Mouse (Mus musculus) heart, postnatal 0 days (tissue): ENCODE measurements around the gene Rnase11. TPM values are rescaled to one million over a fixed set of nuclear protein-coding genes. Genes with fewer than 3 reads are reported as not detected.
A peak's percentile ranks its signal among the peaks of the same experiment; 100 is the strongest.

Source experiments
- ATAC-seq: fragments of 200-750 bp; cut with Nextera tagmentation; 2 replicates; pipeline ENCODE4 v1.8.0; 2017; ENCODE audit warnings: low read depth, moderate number of reproducible peaks, moderate library complexity; ENCODE audit not compliant: insufficient read depth
- DNase-seq: peaks from one replicate; pipeline ENCODE4 v3.0.0-alpha.2; 2016; ENCODE audit warnings: low spot score
- H3K27ac ChIP-seq: fragments of 300-500 bp; sonication (generic); 2 replicates; pipeline ENCODE4 v1.5.1; 2014; ENCODE audit warnings: low read depth, mild to moderate bottlenecking
- H3K27me3 ChIP-seq: fragments of 300-500 bp; sonication (generic); 2 replicates; pipeline ENCODE4 v1.6.1; 2014; ENCODE audit warnings: low read length, mixed read lengths; ENCODE audit not compliant: control insufficient read depth, insufficient read depth
- H3K36me3 ChIP-seq: fragments of 300-500 bp; sonication (generic); replicated peaks from 2 replicates; pipeline ENCODE4 v1.6.1; 2014; ENCODE audit warnings: low read length, mixed read lengths; ENCODE audit not compliant: control insufficient read depth, insufficient read depth
- H3K4me1 ChIP-seq: fragments of 300-500 bp; sonication (generic); 2 replicates; pipeline ENCODE4 v1.6.1; 2014; ENCODE audit warnings: antibody characterized with exemption; ENCODE audit not compliant: control insufficient read depth, insufficient read depth
- H3K4me2 ChIP-seq: fragments of 300-500 bp; sonication (generic); 2 replicates; pipeline ENCODE4 v1.6.1; 2014; ENCODE audit warnings: low read depth, mild to moderate bottlenecking, low read length, moderate library complexity
- H3K4me3 ChIP-seq: fragments of 300-500 bp; sonication (generic); 2 replicates; pipeline ENCODE4 v1.5.1; 2014; ENCODE audit warnings: low read depth, low read length
- H3K9ac ChIP-seq: fragments of 300-500 bp; sonication (generic); replicated peaks from 2 replicates; pipeline ENCODE4 v1.6.1; 2014; ENCODE audit warnings: low read depth, low read length, mixed read lengths
- H3K9me3 ChIP-seq: fragments of 300-500 bp; sonication (generic); replicated peaks from 2 replicates; pipeline ENCODE4 v1.6.1; 2016; ENCODE audit warnings: low read length; ENCODE audit not compliant: control insufficient read depth
- CTCF ChIP-seq: IDR thresholded peaks from 2 replicates; pipeline ENCODE4 v1.5.1; 2016; ENCODE audit warnings: antibody characterized with exemption, control low read depth, low read depth
- EP300 ChIP-seq: IDR thresholded peaks from 2 replicates; pipeline ENCODE4 v1.6.1; 2016; ENCODE audit warnings: antibody characterized with exemption, low read depth
- WGBS: fragments of 180-500 bp; shearing (Covaris S2); extraction: QIAGEN DNeasy Blood & Tissue Kit; methylation state at CpG from one replicate; pipeline ENCODE4 v1.1.7; 2014; 5-methylcytosine and 5-hydroxymethylcytosine counted together
- polyA plus RNA-seq: library from polyadenylated mRNA; unstranded; fragments of >200 nt; fragmentation: Nextera tagmentation; extraction: Ambion mirVana; gene quantifications from 2 replicates; pipeline ENCODE4 v1.2.1, GENCODE M21; 2015
- total RNA-seq: library from RNA; depleted of rRNA; stranded (reverse); fragments of >200 nt; gene quantifications from 2 replicates; pipeline ENCODE4 v1.2.3, GENCODE M21; 2014; ENCODE audit warnings: low replicate concordance

Gene Rnase11
- total and polyA plus RNA-seq, 2 experiments from 2014 or later: not detected

- Histone ChIP-seq H3K27ac (no peak within 1 kb of the TSS), H3K9ac (no peak within 1 kb of the TSS), H3K4me1 (no peaks in the 10 kb centered on the region), H3K27me3 (no peaks in the 10 kb centered on the region), H3K4me2 (no peak within 1 kb of the TSS), H3K9me3 (no peaks in the 10 kb centered on the region), H3K4me3 (no peak within 1 kb of the TSS), H3K36me3 (no peaks in the 10 kb centered on the region)
- 82% methylated on average over 3 of the region's 3 CpGs for WGBS
- ATAC-seq (no peak), DNase-seq (no peak)
- TF ChIP-seq EP300: no peak
- no peak for TF ChIP-seq CTCF
Observed at GRCm38 (mm10) chr14:51074335-51074734, 24.4 kb upstream of the Rnase11 start, which contains the start of gene Olfr750. Olfr750 (minus strand) TSS chr14:51074435.

GRCm38 (mm10) chr14:51069617-51070016 lies 19.7 kb upstream of the Rnase11 start:
- TF ChIP-seq CTCF (0 out of 2 replicates have a peak, but pooled peaks have one; percentile 25), EP300 (no peak)
- no peak for DNase-seq
- no peaks in the 10 kb centered on the region for H3K36me3 ChIP-seq
- H3K9ac ChIP-seq: no peak overlapping the region
- H3K4me3 ChIP-seq: no peak overlapping the region
- no peak for ATAC-seq
- no peaks in the 10 kb centered on the region for H3K9me3 ChIP-seq
- WGBS: 91% methylated on average over 2 of the region's 2 CpGs
- no peaks in the 10 kb centered on the region; the same call in none of the 2 replicates for H3K4me1 ChIP-seq
- no peaks in the 10 kb centered on the region for H3K27me3 ChIP-seq
- no peak overlapping the region for H3K4me2 ChIP-seq
- no peak overlapping the region for H3K27ac ChIP-seq

- DNase-seq (no peak), ATAC-seq (no peak)
- Histone ChIP-seq H3K4me2 (no peak overlapping the region), H3K27me3 (no peaks in the 10 kb centered on the region), H3K36me3 (no peaks in the 10 kb centered on the region), H3K9ac (no peak overlapping the region), H3K4me1 (no peaks in the 10 kb centered on the region; the same call in none of the 2 replicates), H3K9me3 (no peaks in the 10 kb centered on the region), H3K27ac (no peak overlapping the region), H3K4me3 (no peak overlapping the region)
- WGBS: 82% methylated on average over 5 of the region's 5 CpGs
- no peak for TF ChIP-seq CTCF
- no peak for TF ChIP-seq EP300
Observed at GRCm38 (mm10) chr14:51068956-51069355, 19.0 kb upstream of the Rnase11 start.

- no peak overlapping the region for H3K27ac ChIP-seq
- ATAC-seq (no peak), DNase-seq (no peak)
- H3K4me3 ChIP-seq: no peak overlapping the region
- TF ChIP-seq CTCF (no peak), EP300 (no peak)
- peaks cover 5% of the 10 kb centered on the region for H3K4me1 ChIP-seq
- H3K9ac ChIP-seq: no peak overlapping the region
- H3K27me3 ChIP-seq: no peaks in the 10 kb centered on the region
- H3K9me3 ChIP-seq: no peaks in the 10 kb centered on the region
- no peak overlapping the region for H3K4me2 ChIP-seq
- no peaks in the 10 kb centered on the region for H3K36me3 ChIP-seq
- WGBS: 83% methylated on average over 5 of the region's 5 CpGs
Observed at GRCm38 (mm10) chr14:51060761-51061160, 10.8 kb upstream of the Rnase11 start.

GRCm38 (mm10) chr14:51057401-51057831 lies 7.5 kb upstream of the Rnase11 start, which contains the start of gene Rnase12:
Rnase12 (minus strand) TSS chr14:51057661.
- Histone ChIP-seq H3K9ac (no peak within 1 kb of the TSS), H3K27ac (no peak within 1 kb of the TSS), H3K27me3 (no peaks in the 10 kb centered on the region), H3K4me1 (0 out of 2 replicates have a peak, but pooled peaks cover under 1% of the 10 kb centered on the region), H3K4me3 (no peak within 1 kb of the TSS), H3K4me2 (no peak within 1 kb of the TSS), H3K36me3 (no peaks in the 10 kb centered on the region), H3K9me3 (no peaks in the 10 kb centered on the region)
- WGBS: 32% methylated on average over 9 of the region's 9 CpGs
- ATAC-seq: peak; percentile 39; the same call in 1 of the 2 replicates
- TF ChIP-seq EP300: no peak
- TF ChIP-seq CTCF: no peak
- DNase-seq: no peak
